Mouse (Mus musculus) neural tube, embryonic 14.5 days (tissue): Measurements from ENCODE around the gene Ptf1a. TPM values are rescaled to one million over a fixed set of nuclear protein-coding genes. Genes with fewer than 3 reads are reported as not detected.

Experiments used
- polyA plus RNA-seq: library from polyadenylated mRNA; unstranded; fragments of >200 nt; fragmentation: Nextera tagmentation; extraction: Ambion mirVana; gene quantifications from 2 replicates; pipeline ENCODE4 v1.2.1, GENCODE M21; 2014

Ptf1a gene
- polyA plus RNA-seq, 1 experiment from 2014 or later, result not detected

Other genes starting within 250 kb of the Ptf1a start
- 0.79 and 1.1 TPM in 2 replicates for gene Armc3, start 246.4 kb upstream of the Ptf1a start, polyA plus RNA-seq
- 8.5 TPM in 2 replicates for gene Msrb2, start 74.2 kb upstream of the Ptf1a start, polyA plus RNA-seq
- gene 4921504E06Rik, start 108.3 kb downstream of the Ptf1a start, polyA plus RNA-seq, result not detected in 2 replicates
- gene Otud1, start 212.1 kb downstream of the Ptf1a start, polyA plus RNA-seq, result 1.6 and 2.4 TPM in 2 replicates